Mouse (Mus musculus): ENCODE measurements around the gene Ush2a. TPM values are rescaled to one million over a fixed set of nuclear protein-coding genes. Genes with fewer than 3 reads are reported as not detected.

The Ush2a gene
- polyA plus RNA-seq, 1 experiment from 2014 or later: not detected

DNA sequence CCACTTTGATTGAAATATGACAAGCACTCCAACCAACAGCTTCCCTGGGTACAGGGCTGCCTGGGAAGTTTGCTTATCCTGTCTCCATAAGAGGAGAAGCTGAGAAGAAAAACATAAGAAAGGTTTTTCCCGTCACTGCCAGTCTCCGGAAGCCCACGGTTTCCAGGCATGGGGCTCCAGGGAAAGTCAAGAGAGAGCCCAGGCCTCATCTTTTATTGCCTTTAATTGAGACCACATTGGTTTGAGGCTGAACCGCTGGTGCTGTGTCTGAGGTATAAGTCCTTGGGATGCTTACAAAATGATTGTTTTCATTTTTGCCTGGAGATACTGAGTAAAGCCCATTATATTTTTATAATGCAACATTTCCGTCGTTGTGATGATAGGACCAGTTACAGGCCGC is 511.8 kb downstream of the Ush2a start:
- Histone ChIP-seq H3K9me3 (replicated peaks; ENCODE audit: control insufficient read depth, low read length) (no peaks in the 10 kb centered on the region), H3K27ac (ENCODE audit: low read length) (no peak overlapping the region), H3K4me2 (ENCODE audit: low read depth, low read length) (no peak overlapping the region), H3K9ac (ENCODE audit: low read length) (no peak overlapping the region), H3K4me3 (replicated peaks; ENCODE audit: low read length) (no peak overlapping the region), H3K27me3 (ENCODE audit: control insufficient read depth, insufficient read depth, low read length) (no peaks in the 10 kb centered on the region), H3K36me3 (ENCODE audit: control insufficient read depth, insufficient read depth, low read length) (no peaks in the 10 kb centered on the region), H3K4me1 (ENCODE audit: control insufficient read depth, insufficient read depth, low read length) (0 out of 2 replicates have a peak, but pooled peaks cover 4% of the 10 kb centered on the region)
- no peak for ATAC-seq (ENCODE audit: insufficient read depth, low FRiP score)
- WGBS: 80% methylated on average over 7 of the region's 7 CpGs

DNA sequence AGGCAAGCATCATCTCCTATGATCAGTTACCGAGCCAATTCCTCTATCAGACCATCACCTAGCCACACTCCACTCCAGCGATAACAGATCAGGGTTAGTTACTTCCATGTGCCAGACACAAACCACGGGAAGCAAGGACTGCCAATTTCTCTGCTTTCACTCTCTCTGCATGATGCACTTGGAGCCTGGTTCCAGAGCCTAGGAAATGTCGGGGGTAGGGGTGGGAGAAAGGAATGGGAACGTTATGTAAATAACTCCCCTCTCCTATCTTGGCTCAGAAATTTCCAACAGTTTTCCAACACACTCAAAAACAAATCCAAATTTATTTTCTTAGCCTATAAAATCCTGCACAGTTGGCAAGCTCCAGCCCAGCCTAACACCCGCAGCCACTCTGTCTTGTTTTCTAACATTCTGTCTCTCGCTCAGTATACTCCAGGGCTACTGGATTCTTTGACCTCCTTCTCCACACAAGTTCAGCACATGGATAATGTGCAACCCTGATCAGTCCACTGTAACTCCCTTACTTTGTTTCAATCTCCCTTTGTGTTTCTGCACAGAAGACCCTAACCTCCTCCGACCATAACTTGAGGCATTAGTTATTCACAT is 515.8 kb downstream of the Ush2a start:
- no peak overlapping the region for H3K27ac ChIP-seq (ENCODE audit: low read length)
- WGBS: 58% methylated on average over 8 of the region's 8 CpGs
- ATAC-seq (ENCODE audit: insufficient read depth, low FRiP score): no peak

GRCm38 (mm10) chr1:188785056-188785455 is 523.2 kb downstream of the Ush2a start:
- H3K9me3 ChIP-seq (replicated peaks; ENCODE audit: control insufficient read depth, low read length): no peaks in the 10 kb centered on the region
- no peak overlapping the region for H3K27ac ChIP-seq (ENCODE audit: low read length)
- H3K4me3 ChIP-seq (replicated peaks; ENCODE audit: low read length): no peak overlapping the region
- H3K4me1 ChIP-seq (ENCODE audit: control insufficient read depth, insufficient read depth, low read length): no peaks in the 10 kb centered on the region
- H3K27me3 ChIP-seq (ENCODE audit: control insufficient read depth, insufficient read depth, low read length): no peaks in the 10 kb centered on the region
- H3K36me3 ChIP-seq (ENCODE audit: control insufficient read depth, insufficient read depth, low read length): no peaks in the 10 kb centered on the region
- 82% methylated on average over 10 of the region's 10 CpGs for WGBS
- H3K9ac ChIP-seq (ENCODE audit: low read length): no peak overlapping the region
- no peak overlapping the region for H3K4me2 ChIP-seq (ENCODE audit: low read depth, low read length)
- ATAC-seq (ENCODE audit: insufficient read depth, low FRiP score): no peak

More for the DNA sequence above, 515.8 kb downstream of the Ush2a start:
- Histone ChIP-seq H3K36me3 (ENCODE audit: control insufficient read depth, insufficient read depth, low read length) (no peaks in the 10 kb centered on the region), H3K4me2 (ENCODE audit: low read depth, low read length) (no peak overlapping the region), H3K4me3 (replicated peaks; ENCODE audit: low read length) (no peak overlapping the region), H3K4me1 (ENCODE audit: control insufficient read depth, insufficient read depth, low read length) (0 out of 2 replicates have a peak, but pooled peaks cover 4% of the 10 kb centered on the region), H3K9ac (ENCODE audit: low read length) (no peak overlapping the region), H3K27me3 (ENCODE audit: control insufficient read depth, insufficient read depth, low read length) (no peaks in the 10 kb centered on the region), H3K9me3 (replicated peaks; ENCODE audit: control insufficient read depth, low read length) (no peaks in the 10 kb centered on the region)

GRCm38 (mm10) chr1:188805069-188805468 is 543.2 kb downstream of the Ush2a start:
- Histone ChIP-seq H3K9me3 (replicated peaks; ENCODE audit: control insufficient read depth, low read length) (no peaks in the 10 kb centered on the region), H3K4me1 (ENCODE audit: control insufficient read depth, insufficient read depth, low read length) (no peaks in the 10 kb centered on the region), H3K4me2 (ENCODE audit: low read depth, low read length) (no peak overlapping the region), H3K36me3 (ENCODE audit: control insufficient read depth, insufficient read depth, low read length) (no peaks in the 10 kb centered on the region), H3K4me3 (replicated peaks; ENCODE audit: low read length) (no peak overlapping the region), H3K9ac (ENCODE audit: low read length) (no peak overlapping the region), H3K27ac (ENCODE audit: low read length) (no peak overlapping the region), H3K27me3 (ENCODE audit: control insufficient read depth, insufficient read depth, low read length) (no peaks in the 10 kb centered on the region)
- ATAC-seq (ENCODE audit: insufficient read depth, low FRiP score): no peak
- WGBS: 22% methylated on average over 2 of the region's 2 CpGs

DNA sequence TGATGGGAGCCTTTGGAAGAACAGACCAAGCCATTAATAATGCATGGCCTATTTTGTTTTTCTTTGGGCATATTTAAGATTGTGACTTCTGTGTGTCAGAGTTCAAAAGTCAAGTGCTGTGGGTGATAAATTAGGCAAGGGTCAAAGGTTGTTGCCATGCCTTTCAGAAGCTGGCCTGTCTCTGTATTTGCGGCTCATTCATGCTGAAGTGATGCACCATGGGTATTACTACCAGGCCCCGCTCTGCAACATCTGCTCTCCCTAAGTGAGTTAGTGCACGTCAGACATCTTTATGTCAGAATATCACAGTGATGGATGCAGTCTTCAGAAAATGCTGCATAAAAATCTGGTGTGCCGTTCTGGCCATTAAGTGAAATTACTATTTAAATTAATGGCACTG is 544.0 kb downstream of the Ush2a start:
- H3K4me2 ChIP-seq (ENCODE audit: low read depth, low read length): no peak overlapping the region
- no peaks in the 10 kb centered on the region for H3K9me3 ChIP-seq (replicated peaks; ENCODE audit: control insufficient read depth, low read length)
- WGBS: 47% methylated on average over 4 of the region's 4 CpGs
- no peaks in the 10 kb centered on the region for H3K36me3 ChIP-seq (ENCODE audit: control insufficient read depth, insufficient read depth, low read length)
- H3K4me1 ChIP-seq (ENCODE audit: control insufficient read depth, insufficient read depth, low read length): no peaks in the 10 kb centered on the region
- no peak overlapping the region for H3K27ac ChIP-seq (ENCODE audit: low read length)
- no peak overlapping the region for H3K9ac ChIP-seq (ENCODE audit: low read length)
- H3K4me3 ChIP-seq (replicated peaks; ENCODE audit: low read length): no peak overlapping the region
- ATAC-seq (ENCODE audit: insufficient read depth, low FRiP score): no peak
- no peaks in the 10 kb centered on the region for H3K27me3 ChIP-seq (ENCODE audit: control insufficient read depth, insufficient read depth, low read length)

GRCm38 (mm10) chr1:188810631-188811030 is 548.8 kb downstream of the Ush2a start:
- 81% methylated on average over 9 of the region's 9 CpGs for WGBS
- ATAC-seq (ENCODE audit: insufficient read depth, low FRiP score): no peak

DNA sequence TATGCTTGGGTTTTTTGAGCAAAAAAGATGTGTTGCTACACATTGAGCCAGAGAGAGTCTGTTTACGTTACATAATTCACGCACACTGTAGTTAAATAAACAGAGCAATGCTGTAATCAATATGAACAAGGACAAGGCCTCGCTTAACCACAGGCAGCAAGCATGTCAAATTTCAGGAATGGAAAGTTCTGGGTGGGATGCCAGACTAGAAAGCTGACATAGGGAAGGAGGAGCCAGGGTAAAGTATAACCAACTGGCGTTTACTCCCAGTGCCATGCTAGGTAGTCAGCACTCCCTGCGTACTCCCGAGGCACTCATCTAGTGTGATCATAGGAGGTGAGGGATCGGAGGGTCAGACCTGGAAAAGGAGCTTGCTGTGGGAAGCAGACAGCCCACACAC is 553.2 kb downstream of the Ush2a start:
- H3K9ac ChIP-seq (ENCODE audit: low read length): no peak overlapping the region
- H3K9me3 ChIP-seq (replicated peaks; ENCODE audit: control insufficient read depth, low read length): no peaks in the 10 kb centered on the region
- H3K4me3 ChIP-seq (replicated peaks; ENCODE audit: low read length): no peak overlapping the region
- no peaks in the 10 kb centered on the region for H3K36me3 ChIP-seq (ENCODE audit: control insufficient read depth, insufficient read depth, low read length)
- no peaks in the 10 kb centered on the region for H3K4me1 ChIP-seq (ENCODE audit: control insufficient read depth, insufficient read depth, low read length)
- no peak overlapping the region for H3K27ac ChIP-seq (ENCODE audit: low read length)
- H3K4me2 ChIP-seq (ENCODE audit: low read depth, low read length): no peak overlapping the region
- H3K27me3 ChIP-seq (ENCODE audit: control insufficient read depth, insufficient read depth, low read length): no peaks in the 10 kb centered on the region
- no peak for ATAC-seq (ENCODE audit: insufficient read depth, low FRiP score)
- WGBS: 54% methylated on average over 7 of the region's 7 CpGs

More at GRCm38 (mm10) chr1:188810631-188811030, 548.8 kb downstream of the Ush2a start:
- H3K27me3 ChIP-seq (ENCODE audit: control insufficient read depth, insufficient read depth, low read length): no peaks in the 10 kb centered on the region
- no peaks in the 10 kb centered on the region for H3K4me1 ChIP-seq (ENCODE audit: control insufficient read depth, insufficient read depth, low read length)
- no peak overlapping the region for H3K9ac ChIP-seq (ENCODE audit: low read length)
- no peak overlapping the region for H3K27ac ChIP-seq (ENCODE audit: low read length)
- no peaks in the 10 kb centered on the region for H3K9me3 ChIP-seq (replicated peaks; ENCODE audit: control insufficient read depth, low read length)
- no peak overlapping the region for H3K4me3 ChIP-seq (replicated peaks; ENCODE audit: low read length)
- no peak overlapping the region for H3K4me2 ChIP-seq (ENCODE audit: low read depth, low read length)
- H3K36me3 ChIP-seq (ENCODE audit: control insufficient read depth, insufficient read depth, low read length): no peaks in the 10 kb centered on the region

- H3K4me2 ChIP-seq (ENCODE audit: low read depth, low read length): no peak overlapping the region
- H3K4me1 ChIP-seq (ENCODE audit: control insufficient read depth, insufficient read depth, low read length): no peaks in the 10 kb centered on the region
- 75% methylated on average over 2 of the region's 2 CpGs for WGBS
These were observed 562.4 kb downstream of the Ush2a start for GRCm38 (mm10) chr1:188824195-188824594.

GRCm38 (mm10) chr1:188824878-188825532 is 563.2 kb downstream of the Ush2a start:
- 63% methylated on average over 8 of the region's 8 CpGs for whole genome bisulfite sequencing
- no peaks in the 10 kb centered on the region for H3K36me3 ChIP-seq (ENCODE audit: control insufficient read depth, insufficient read depth, low read length)
- H3K9me3 ChIP-seq (replicated peaks; ENCODE audit: control insufficient read depth, low read length): no peaks in the 10 kb centered on the region
- H3K4me2 ChIP-seq (ENCODE audit: low read depth, low read length): no peak overlapping the region
- H3K27me3 ChIP-seq (ENCODE audit: control insufficient read depth, insufficient read depth, low read length): no peaks in the 10 kb centered on the region
- H3K4me1 ChIP-seq (ENCODE audit: control insufficient read depth, insufficient read depth, low read length): no peaks in the 10 kb centered on the region
- H3K27ac ChIP-seq (ENCODE audit: low read length): no peak overlapping the region
- H3K4me3 ChIP-seq (replicated peaks; ENCODE audit: low read length): no peak overlapping the region
- H3K9ac ChIP-seq (ENCODE audit: low read length): no peak overlapping the region
- no peak for ATAC-seq (ENCODE audit: insufficient read depth, low FRiP score)

More at GRCm38 (mm10) chr1:188824195-188824594, 562.4 kb downstream of the Ush2a start:
- H3K4me3 ChIP-seq (replicated peaks; ENCODE audit: low read length): no peak overlapping the region
- no peaks in the 10 kb centered on the region for H3K36me3 ChIP-seq (ENCODE audit: control insufficient read depth, insufficient read depth, low read length)
- ATAC-seq (ENCODE audit: insufficient read depth, low FRiP score): no peak
- no peak overlapping the region for H3K27ac ChIP-seq (ENCODE audit: low read length)
- H3K9me3 ChIP-seq (replicated peaks; ENCODE audit: control insufficient read depth, low read length): no peaks in the 10 kb centered on the region
- no peaks in the 10 kb centered on the region for H3K27me3 ChIP-seq (ENCODE audit: control insufficient read depth, insufficient read depth, low read length)
- no peak overlapping the region for H3K9ac ChIP-seq (ENCODE audit: low read length)

All from stomach, embryonic 16.5 days (tissue).